Mouse (Mus musculus) layer of hippocampus, adult 8-10 months (tissue): ENCODE results near the gene Cd200r3. TPM values are rescaled to one million over a fixed set of nuclear protein-coding genes. Genes with fewer than 3 reads are reported as not detected.

Experiments used
- DNase-seq, 2 experiments: peaks; one replicate each; pipeline ENCODE4 v3.0.0; 2022; ENCODE audit warnings: low spot score in 2 of 2
- total RNA-seq, 4 experiments: library from RNA; stranded (reverse); gene quantifications; 2 replicates each; pipeline ENCODE4 v1.2.4; 2022

Gene Cd200r3
- total RNA-seq = not detected

GRCm38 (mm10) chr16:44943468-44943867 lies at the start of gene Cd200r3:
Cd200r3 (plus strand) TSS chr16:44943678.
- DNase-seq = no peak

- DNase-seq = peak; percentile 13 to 14
Measured at GRCm38 (mm10) chr16:44932016-44932415, 11.5 kb upstream of the Cd200r3 start.

GRCm38 (mm10) chr16:44951360-44952114 lies 8.1 kb downstream of the Cd200r3 start:
- DNase-seq = no peak

GRCm38 (mm10) chr16:44962296-44962695 lies 18.8 kb downstream of the Cd200r3 start:
- DNase-seq = no peak

GRCm38 (mm10) chr16:44962777-44963176 lies 19.3 kb downstream of the Cd200r3 start:
- DNase-seq = no peak

- no peak for DNase-seq
Measured at GRCm38 (mm10) chr16:44964526-44965374, 21.3 kb downstream of the Cd200r3 start.

- DNase-seq = no peak
Measured at GRCm38 (mm10) chr16:44965428-44965827, 21.9 kb downstream of the Cd200r3 start.

GRCm38 (mm10) chr16:44965890-44966289 lies 22.4 kb downstream of the Cd200r3 start:
- no peak for DNase-seq

- no peak for DNase-seq
Measured at GRCm38 (mm10) chr16:44966891-44967290, 23.4 kb downstream of the Cd200r3 start.

GRCm38 (mm10) chr16:44968113-44968512 lies 24.6 kb downstream of the Cd200r3 start:
- no peak for DNase-seq

- no peak for DNase-seq
Measured at GRCm38 (mm10) chr16:44970925-44971324, 27.4 kb downstream of the Cd200r3 start.

GRCm38 (mm10) chr16:44974042-44974441 lies 30.6 kb downstream of the Cd200r3 start:
- no peak for DNase-seq

- no peak for DNase-seq
Measured at GRCm38 (mm10) chr16:44976081-44976480, 32.6 kb downstream of the Cd200r3 start.

GRCm38 (mm10) chr16:44976892-44977633 lies 33.6 kb downstream of the Cd200r3 start:
- DNase-seq = no peak

GRCm38 (mm10) chr16:44978193-44978592 lies 34.7 kb downstream of the Cd200r3 start:
- no peak for DNase-seq

- no peak for DNase-seq
Measured at GRCm38 (mm10) chr16:44979355-44979896, 35.9 kb downstream of the Cd200r3 start.

GRCm38 (mm10) chr16:44982972-44983371 lies 39.5 kb downstream of the Cd200r3 start:
- no peak for DNase-seq

GRCm38 (mm10) chr16:44983379-44984060 lies 40.0 kb downstream of the Cd200r3 start:
- DNase-seq = no peak

- no peak for DNase-seq
Measured at GRCm38 (mm10) chr16:44984111-44984510, 40.6 kb downstream of the Cd200r3 start.

GRCm38 (mm10) chr16:44984925-44985324 lies 41.4 kb downstream of the Cd200r3 start:
- no peak for DNase-seq

- DNase-seq = no peak
Measured at GRCm38 (mm10) chr16:44986029-44986428, 42.6 kb downstream of the Cd200r3 start.
